Mouse (Mus musculus) kidney, embryonic 15.5 days (tissue): ENCODE measurements around the gene Aym1. TPM values are rescaled to one million over a fixed set of nuclear protein-coding genes. Genes with fewer than 3 reads are reported as not detected.

ENCODE experiments used
- ATAC-seq: fragments of 200-750 bp; cut with Nextera tagmentation; replicated peaks from 2 replicates; pipeline ENCODE4 v1.8.0; 2017; ENCODE audit warnings: moderate TSS enrichment; ENCODE audit not compliant: low FRiP score
- H3K27ac ChIP-seq: fragments of 300-500 bp; sonication (generic); 2 replicates; pipeline ENCODE4 v1.5.1; 2015; ENCODE audit warnings: mild to moderate bottlenecking, inconsistent platforms
- H3K27me3 ChIP-seq: fragments of 300-500 bp; sonication (generic); 2 replicates; pipeline ENCODE4 v1.6.1; 2015; ENCODE audit warnings: inconsistent platforms
- H3K36me3 ChIP-seq: fragments of 300-500 bp; sonication (generic); 2 replicates; pipeline ENCODE4 v1.6.1; 2015; ENCODE audit warnings: inconsistent platforms
- H3K4me1 ChIP-seq: fragments of 300-500 bp; sonication (generic); 2 replicates; pipeline ENCODE4 v1.6.1; 2015; ENCODE audit warnings: inconsistent platforms
- H3K4me2 ChIP-seq: fragments of 300-500 bp; sonication (generic); 2 replicates; pipeline ENCODE4 v1.6.1; 2015; ENCODE audit warnings: moderate library complexity, mild to moderate bottlenecking, inconsistent platforms
- H3K4me3 ChIP-seq: fragments of 300-500 bp; sonication (generic); replicated peaks from 2 replicates; pipeline ENCODE4 v1.5.1; 2015; ENCODE audit warnings: mild to moderate bottlenecking, inconsistent platforms
- H3K9ac ChIP-seq: fragments of 300-500 bp; sonication (generic); 2 replicates; pipeline ENCODE4 v1.6.1; 2015; ENCODE audit warnings: mild to moderate bottlenecking, inconsistent platforms
- H3K9me3 ChIP-seq: fragments of 300-500 bp; sonication (generic); replicated peaks from 2 replicates; pipeline ENCODE4 v1.6.1; 2016; ENCODE audit warnings: inconsistent platforms
- WGBS: fragments of 180-500 bp; shearing (Covaris S2); methylation state at CpG from one replicate; pipeline ENCODE4 v1.1.7; 2015; ENCODE audit warnings: mixed read lengths; 5-methylcytosine and 5-hydroxymethylcytosine counted together
- microRNA-seq: library from miRNA; unstranded; fragments of <30 nt; microRNA quantifications from one replicate; pipeline ENCODE4, GENCODE M21; 2016
- polyA plus RNA-seq: library from polyadenylated mRNA; unstranded; fragments of >200 nt; fragmentation: Nextera tagmentation; extraction: Ambion mirVana; gene quantifications from 2 replicates; pipeline ENCODE4 v1.2.1, GENCODE M21; 2015

Aym1 gene
- polyA plus RNA-seq, 1 experiment from 2014 or later = not detected

GRCm38 (mm10) chr5:113376292-113376691 is 19.2 kb downstream of the Aym1 start:
- Histone ChIP-seq H3K9ac (no peak overlapping the region), H3K4me3 (no peak overlapping the region), H3K27ac (no peak overlapping the region), H3K9me3 (0 out of 2 replicates have a peak, but pooled peaks cover 3% of the 10 kb centered on the region), H3K4me2 (no peak overlapping the region), H3K27me3 (peaks cover 8% of the 10 kb centered on the region; the same call in 1 of the 2 replicates), H3K4me1 (peaks cover 17% of the 10 kb centered on the region), H3K36me3 (no peaks in the 10 kb centered on the region)
- WGBS = 81% methylated on average over 1 of the region's 1 CpGs
- ATAC-seq = no peak

GRCm38 (mm10) chr5:113379416-113379815 is 22.3 kb downstream of the Aym1 start:
- Histone ChIP-seq H3K27ac (no peak overlapping the region), H3K9ac (no peak overlapping the region), H3K36me3 (no peaks in the 10 kb centered on the region), H3K4me3 (no peak overlapping the region), H3K9me3 (0 out of 2 replicates have a peak, but pooled peaks cover 3% of the 10 kb centered on the region), H3K4me2 (no peak overlapping the region), H3K27me3 (no peaks in the 10 kb centered on the region), H3K4me1 (peaks cover 2% of the 10 kb centered on the region; the same call in 1 of the 2 replicates)
- no peak for ATAC-seq
- WGBS = 73% methylated on average over 5 of the region's 5 CpGs

DNA sequence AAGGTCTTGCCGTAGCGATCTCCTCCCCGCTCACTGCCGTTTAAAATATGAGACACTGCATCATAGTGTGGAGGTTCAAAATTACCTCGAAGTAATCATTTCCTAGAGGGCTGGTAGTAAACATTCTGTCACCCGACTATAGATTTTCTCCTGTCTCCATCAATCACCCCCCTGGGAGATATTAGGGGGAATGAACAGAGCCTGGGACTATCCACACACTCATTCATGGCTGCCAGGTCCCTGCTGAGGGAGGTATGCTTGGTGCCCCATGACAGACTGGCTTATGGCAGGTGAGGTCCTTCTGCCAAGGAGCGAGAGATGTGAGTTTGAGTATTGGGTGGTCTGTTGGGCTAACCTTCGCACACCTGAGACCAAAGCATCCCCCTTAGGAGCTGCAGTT is 23.5 kb downstream of the Aym1 start:
- Histone ChIP-seq H3K4me1 (no peaks in the 10 kb centered on the region), H3K27ac (no peak overlapping the region), H3K9ac (no peak overlapping the region), H3K4me2 (no peak overlapping the region), H3K9me3 (0 out of 2 replicates have a peak, but pooled peaks cover 3% of the 10 kb centered on the region), H3K27me3 (no peaks in the 10 kb centered on the region), H3K4me3 (no peak overlapping the region), H3K36me3 (no peaks in the 10 kb centered on the region)
- WGBS = 66% methylated on average over 8 of the region's 8 CpGs
- ATAC-seq = no peak

DNA sequence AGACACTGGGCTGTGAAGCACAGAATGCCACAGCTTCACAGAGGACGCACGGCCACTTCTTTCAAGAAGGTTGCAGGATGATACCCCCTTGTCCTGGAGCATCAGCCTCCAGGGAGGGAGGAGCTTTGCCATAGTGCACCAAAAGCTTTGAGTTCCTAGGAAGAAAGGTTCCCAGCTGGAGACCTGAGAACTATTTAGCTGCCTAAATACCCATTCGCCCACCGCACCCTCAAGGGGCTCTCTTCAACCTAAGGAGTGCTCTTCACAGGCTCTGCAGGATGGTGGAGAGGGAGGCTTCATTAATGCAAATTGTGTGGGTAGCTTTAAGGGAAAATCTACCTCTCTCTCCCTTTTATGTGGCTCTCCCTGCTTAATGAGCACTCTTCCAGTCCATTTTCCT is 25.5 kb downstream of the Aym1 start:
- H3K9ac ChIP-seq = no peak overlapping the region
- no peak overlapping the region for H3K27ac ChIP-seq
- no peaks in the 10 kb centered on the region for H3K4me1 ChIP-seq
- no peaks in the 10 kb centered on the region for H3K36me3 ChIP-seq
- no peak for ATAC-seq
- no peaks in the 10 kb centered on the region for H3K27me3 ChIP-seq
- no peak overlapping the region for H3K4me3 ChIP-seq
- WGBS = 63% methylated on average over 4 of the region's 4 CpGs
- no peak overlapping the region for H3K4me2 ChIP-seq
- H3K9me3 ChIP-seq = 0 out of 2 replicates have a peak, but pooled peaks cover 3% of the 10 kb centered on the region

DNA sequence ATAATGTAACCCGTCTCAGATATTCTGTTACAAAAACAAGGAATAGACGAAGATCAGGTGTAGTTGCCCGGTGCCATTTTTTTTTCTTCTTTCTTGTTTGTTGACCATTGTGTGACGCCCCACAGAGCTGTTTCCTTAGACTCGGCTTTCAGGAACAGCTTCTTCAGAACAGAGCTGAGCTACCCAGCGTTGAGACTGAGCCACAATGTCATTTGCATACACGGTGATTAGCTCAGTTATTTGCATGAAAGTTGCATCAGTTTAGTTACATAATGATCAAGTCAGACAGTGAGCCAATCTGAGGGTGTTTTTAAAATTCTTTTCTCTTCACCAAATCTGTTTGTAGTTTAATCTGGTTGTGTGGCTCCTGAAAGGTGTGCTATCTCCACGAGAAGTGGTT is 36.7 kb downstream of the Aym1 start:
- WGBS = 59% methylated on average over 8 of the region's 8 CpGs
- H3K9ac ChIP-seq = no peak overlapping the region
- no peak overlapping the region for H3K27ac ChIP-seq
- peaks cover 11% of the 10 kb centered on the region for H3K4me1 ChIP-seq
- H3K27me3 ChIP-seq = no peaks in the 10 kb centered on the region
- no peak for ATAC-seq
- H3K9me3 ChIP-seq = no peaks in the 10 kb centered on the region
- no peak overlapping the region for H3K4me2 ChIP-seq
- H3K36me3 ChIP-seq = no peaks in the 10 kb centered on the region
- H3K4me3 ChIP-seq = no peak overlapping the region

- Histone ChIP-seq H3K9ac (no peak overlapping the region), H3K27me3 (no peaks in the 10 kb centered on the region), H3K9me3 (no peaks in the 10 kb centered on the region), H3K4me1 (peaks cover 11% of the 10 kb centered on the region), H3K4me2 (no peak overlapping the region), H3K4me3 (no peak overlapping the region), H3K36me3 (no peaks in the 10 kb centered on the region), H3K27ac (no peak overlapping the region)
- no peak for ATAC-seq
- 76% methylated on average over 17 of the region's 17 CpGs for WGBS
Measured at GRCm38 (mm10) chr5:113396286-113396934, 39.3 kb downstream of the Aym1 start.

DNA sequence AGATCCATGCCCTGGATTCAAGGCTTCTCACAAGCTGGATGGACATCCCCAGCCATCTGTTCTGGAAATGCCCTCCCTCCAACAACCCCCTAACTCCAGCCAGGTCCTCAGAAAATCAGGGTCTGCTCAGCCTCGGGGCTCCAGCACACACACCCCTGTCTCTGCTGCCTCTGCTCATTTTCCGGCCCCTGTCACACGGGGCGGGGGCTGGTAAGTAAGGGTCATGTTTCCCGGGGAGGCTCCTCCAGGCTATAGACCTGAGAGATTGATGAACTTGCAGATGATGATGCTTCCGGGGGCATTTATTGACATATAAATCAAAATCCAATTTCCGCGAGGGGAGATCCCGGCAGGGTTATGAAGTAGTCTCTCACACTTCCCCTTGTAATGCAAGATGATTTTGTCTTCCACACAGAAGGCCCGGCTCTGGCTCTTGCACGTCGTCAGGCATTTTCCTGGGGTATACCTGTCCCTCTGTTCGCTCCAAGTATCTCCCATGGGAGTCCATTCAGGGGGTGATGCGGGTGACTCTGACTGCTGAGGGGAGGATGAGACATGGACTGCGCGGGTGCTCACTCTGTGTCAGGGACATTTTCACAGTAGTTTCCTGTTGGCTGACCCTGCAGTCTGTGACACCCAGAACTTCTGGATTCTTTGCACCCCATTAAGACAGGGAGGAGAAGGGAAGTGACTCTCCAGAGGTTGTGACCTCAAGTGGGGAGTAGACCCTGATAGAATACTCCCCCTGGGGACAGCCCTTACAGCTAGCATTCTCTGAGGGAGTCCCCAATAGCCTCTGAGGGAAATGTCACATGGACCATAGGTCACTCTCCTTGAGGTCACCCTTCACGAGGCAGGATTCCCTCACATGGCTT is 40.6 kb downstream of the Aym1 start:
- Histone ChIP-seq H3K4me2 (no peak overlapping the region), H3K27me3 (no peaks in the 10 kb centered on the region), H3K36me3 (no peaks in the 10 kb centered on the region), H3K9me3 (no peaks in the 10 kb centered on the region), H3K4me3 (no peak overlapping the region), H3K4me1 (peaks cover 12% of the 10 kb centered on the region), H3K27ac (no peak overlapping the region), H3K9ac (no peak overlapping the region)
- ATAC-seq = no peak
- 24% methylated on average over 17 of the region's 17 CpGs for WGBS

DNA sequence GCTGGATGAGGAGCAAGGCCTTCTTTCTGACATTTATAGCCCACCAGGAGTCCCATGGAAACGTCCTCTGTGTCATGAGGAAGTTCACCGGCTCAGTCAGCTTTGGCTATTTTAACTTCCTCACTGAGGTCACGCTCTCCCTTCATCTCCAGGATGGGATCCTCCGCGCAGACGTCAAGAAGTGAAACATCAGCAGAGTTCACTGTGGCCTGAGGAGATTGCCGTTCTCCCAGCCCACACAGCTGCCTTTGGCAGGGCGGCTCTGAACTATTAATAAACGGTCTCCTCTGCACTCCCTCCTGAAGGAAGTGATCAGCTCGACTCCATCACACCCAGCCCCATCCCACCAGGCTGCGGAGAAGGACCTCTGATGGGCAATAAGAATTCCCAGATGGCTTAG is 45.6 kb downstream of the Aym1 start:
- Histone ChIP-seq H3K4me3 (no peak overlapping the region), H3K9ac (no peak overlapping the region), H3K4me1 (peaks cover 8% of the 10 kb centered on the region), H3K36me3 (no peaks in the 10 kb centered on the region), H3K4me2 (no peak overlapping the region), H3K9me3 (no peaks in the 10 kb centered on the region), H3K27me3 (no peaks in the 10 kb centered on the region), H3K27ac (no peak overlapping the region)
- ATAC-seq = no peak
- 21% methylated on average over 11 of the region's 11 CpGs for WGBS

- ATAC-seq = no peak
- H3K9me3 ChIP-seq = no peaks in the 10 kb centered on the region
Measured at GRCm38 (mm10) chr5:113407346-113407745, 50.3 kb downstream of the Aym1 start.

More at GRCm38 (mm10) chr5:113407346-113407745, 50.3 kb downstream of the Aym1 start:
- Histone ChIP-seq H3K36me3 (no peaks in the 10 kb centered on the region), H3K4me3 (no peak overlapping the region), H3K4me2 (no peak overlapping the region), H3K27ac (no peak overlapping the region), H3K27me3 (no peaks in the 10 kb centered on the region), H3K9ac (no peak overlapping the region), H3K4me1 (0 out of 2 replicates have a peak, but pooled peaks cover 4% of the 10 kb centered on the region)
- WGBS = 3% methylated on average over 3 of the region's 3 CpGs

Small RNAs within 50 kb of the gene (microRNA-seq; reads per million reads assigned to microRNA genes)
- not detected for gene Mir7229
- not detected for gene Mir7230

Other genes starting within 250 kb of the Aym1 start
- gene 2900026A02Rik, start 136.1 kb upstream of the Aym1 start, polyA plus RNA-seq = 7.0 and 7.5 TPM in 2 replicates
- gene Tmem211, start 130.4 kb upstream of the Aym1 start, polyA plus RNA-seq = 0.19 TPM in 1 of 2 replicates, not detected in the other
- gene Sgsm1, start 46.5 kb upstream of the Aym1 start, polyA plus RNA-seq = 6.3 and 6.4 TPM in 2 replicates
- 2.8 and 4.5 TPM in 2 replicates for gene Wscd2, start 133.0 kb downstream of the Aym1 start, polyA plus RNA-seq